Mouse (Mus musculus) erythroblast, embryonic 14.5 days (primary cell): ENCODE data around the gene Fancg.

Experiments
- GATA1 ChIP-seq: IDR thresholded peaks from 2 replicates; pipeline ENCODE4 v1.6.1; 2012; ENCODE audit warnings: low read length, inconsistent platforms, mixed read lengths
- TAL1 ChIP-seq: IDR thresholded peaks from 3 replicates; pipeline ENCODE4 v1.6.1; 2012; ENCODE audit warnings: low read length, inconsistent platforms, mixed read lengths

DNA sequence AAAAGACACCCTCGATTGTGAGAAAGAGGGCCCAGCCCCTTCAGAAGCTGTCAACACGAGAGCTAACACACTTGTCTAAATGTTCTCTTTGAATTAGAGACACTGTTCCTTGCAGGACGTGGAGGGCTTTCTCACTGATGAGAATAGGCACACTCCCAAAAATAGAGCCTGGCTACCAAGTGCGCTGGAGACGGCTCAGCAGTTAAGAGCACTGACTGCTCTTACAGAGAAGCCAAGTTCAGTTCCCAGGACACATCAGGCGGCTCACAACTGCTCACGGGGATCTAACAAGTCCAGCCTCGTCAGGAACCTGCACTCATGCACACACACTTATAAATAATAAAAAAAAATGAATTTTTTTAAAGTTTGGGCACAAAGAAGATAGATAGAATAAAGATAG is 51.4 kb downstream of the Fancg start:
- TF ChIP-seq GATA1 (no peak), TAL1 (no peak)
